In the genomic region with DNA sequence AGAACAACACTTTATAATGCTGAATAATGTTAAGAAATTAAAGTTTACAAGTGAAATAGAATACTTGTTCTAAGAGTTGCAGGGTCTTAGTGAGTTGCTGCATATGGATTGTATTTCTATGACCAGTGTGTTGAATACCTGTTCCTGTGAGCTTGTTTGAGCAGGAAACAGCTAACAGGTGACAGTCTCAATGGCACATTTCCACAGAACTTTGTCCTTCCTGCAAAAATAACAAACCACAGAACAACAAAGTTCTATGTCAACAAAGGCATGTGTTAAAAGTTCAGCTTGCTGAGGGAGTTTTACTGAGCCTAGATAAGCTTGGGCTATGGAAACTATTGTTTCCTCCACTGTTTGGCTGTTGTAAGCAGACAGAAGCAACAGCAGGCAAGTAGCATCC, we compare ENCODE assay signal across 31 mouse cellular contexts.
DNase-seq lines count a peak whose midpoint lies in the region; ATAC-seq and TF ChIP-seq lines count a peak whose summit lies in the region.
"Had no signal": no experiment of that assay in that cellular context is flagged by ENCODE, and none has a peak within 500 bp of the region (broad histone marks: within the 10 kb centered on the region; RNA-seq: fewer than 3 reads in every experiment).

No protein-coding gene starts in this region.

- ATAC-seq in midbrain, embryonic 16.5 days: no peak
- ATAC-seq in activated CD4-positive, CD25-positive, alpha-beta regulatory T cell, adult 4 months: no peak
- ATAC-seq: forebrain, embryonic 15.5 days; hindbrain, embryonic 16.5 days had no signal

- H3K27ac ChIP-seq in layer of hippocampus, adult 2 months: 0 out of 2 replicates have a peak overlapping the region, but pooled peaks have one; percentile 6
- H3K27ac ChIP-seq in midbrain, embryonic 16.5 days (ENCODE audit: low read length): peak overlapping the region; percentile 42; the same call in 1 of the 2 replicates
- no peak overlapping the region for H3K27ac ChIP-seq in midbrain, embryonic 10.5 days (replicated peaks)
- H3K27ac ChIP-seq: embryonic facial prominence, embryonic 10.5 days; embryonic facial prominence, embryonic 13.5 days; forebrain, embryonic 12.5 days; heart, embryonic 15.5 days; hindbrain, embryonic 10.5 days; hindbrain, embryonic 13.5 days had no signal

- H3K36me3 ChIP-seq in midbrain, embryonic 16.5 days (ENCODE audit: control insufficient read depth, insufficient read depth, low read length): no peaks in the 10 kb centered on the region
- no peaks in the 10 kb centered on the region for H3K36me3 ChIP-seq in midbrain, embryonic 10.5 days
- H3K36me3 ChIP-seq: embryonic facial prominence, embryonic 10.5 days; embryonic facial prominence, embryonic 13.5 days; forebrain, embryonic 12.5 days; forebrain, embryonic 15.5 days; heart, embryonic 12.5 days; heart, embryonic 15.5 days; hindbrain, embryonic 10.5 days; hindbrain, embryonic 13.5 days had no signal

- no peak overlapping the region for H3K9ac ChIP-seq in midbrain, embryonic 16.5 days (ENCODE audit: low read depth, low read length)
- H3K9ac ChIP-seq: embryonic facial prominence, embryonic 13.5 days; forebrain, embryonic 12.5 days; forebrain, embryonic 15.5 days; heart, embryonic 12.5 days; heart, embryonic 15.5 days; hindbrain, embryonic 13.5 days had no signal

- no peaks in the 10 kb centered on the region for H3K27me3 ChIP-seq in midbrain, embryonic 16.5 days (ENCODE audit: control insufficient read depth, insufficient read depth, low read depth, low read length)
- no peaks in the 10 kb centered on the region for H3K27me3 ChIP-seq in midbrain, embryonic 10.5 days (ENCODE audit: low read depth, poor library complexity, severe bottlenecking)
- H3K27me3 ChIP-seq: CH12.LX; embryonic facial prominence, embryonic 13.5 days; forebrain, embryonic 12.5 days; forebrain, embryonic 15.5 days; heart, embryonic 12.5 days; heart, embryonic 15.5 days; hindbrain, embryonic 13.5 days had no signal

- TF ChIP-seq CTCF in layer of hippocampus, adult 2 months (conservative IDR thresholded peaks at IDR 0.05): no peak

- H3K4me2 ChIP-seq in midbrain, embryonic 16.5 days (ENCODE audit: low read length): no peak overlapping the region
- H3K4me2 ChIP-seq: embryonic facial prominence, embryonic 13.5 days; forebrain, embryonic 12.5 days; forebrain, embryonic 15.5 days; heart, embryonic 12.5 days; heart, embryonic 15.5 days; hindbrain, embryonic 13.5 days had no signal

- no peaks in the 10 kb centered on the region for H3K9me3 ChIP-seq in midbrain, embryonic 16.5 days (replicated peaks; ENCODE audit: control insufficient read depth, low read length, poor library complexity, severe bottlenecking)
- H3K9me3 ChIP-seq in midbrain, embryonic 10.5 days (replicated peaks): no peaks in the 10 kb centered on the region
- H3K9me3 ChIP-seq: embryonic facial prominence, embryonic 10.5 days; embryonic facial prominence, embryonic 13.5 days; forebrain, embryonic 12.5 days; forebrain, embryonic 15.5 days; heart, embryonic 12.5 days; heart, embryonic 15.5 days; hindbrain, embryonic 10.5 days; hindbrain, embryonic 13.5 days had no signal

- H3K4me1 ChIP-seq in midbrain, embryonic 16.5 days (ENCODE audit: control insufficient read depth, insufficient read depth, low read length): peaks cover 5% of the 10 kb centered on the region
- no peaks in the 10 kb centered on the region for H3K4me1 ChIP-seq in midbrain, embryonic 10.5 days
- H3K4me1 ChIP-seq: embryonic facial prominence, embryonic 10.5 days; embryonic facial prominence, embryonic 13.5 days; forebrain, embryonic 12.5 days; heart, embryonic 12.5 days; heart, embryonic 15.5 days; hindbrain, embryonic 13.5 days had no signal

- peak; percentile 17 for DNase-seq in kidney, adult 9 months
- DNase-seq in kidney, adult 18-20 months: no peak
- DNase-seq in layer of hippocampus, adult 2 months (ENCODE audit: low spot score in 2 of 2): no peak
- no peak for DNase-seq in layer of hippocampus, postnatal 14 days (ENCODE audit: low spot score in 2 of 2)
- DNase-seq in midbrain, embryonic 10.5 days (ENCODE audit: low spot score): no peak
- DNase-seq in R1 (ENCODE audit: low read depth, low spot score): peak; percentile 11
- DNase-seq: adrenal gland, adult 2 months; adrenal gland, postnatal 14 days; B cell, adult 2 months; cerebellum, adult 11 months; cerebellum, adult 2 months; cerebellum, adult 9-11 months; cerebellum, postnatal 36 days; embryo, embryonic 11 days; gastrocnemius, postnatal 25 days; heart, adult 18-20 months; heart, postnatal 10 days; heart, postnatal 36 days had no signal

- no peak overlapping the region for H3K4me3 ChIP-seq in layer of hippocampus, adult 2 months
- no peak overlapping the region for H3K4me3 ChIP-seq in midbrain, embryonic 16.5 days (ENCODE audit: low read depth, low read length)
- no peak overlapping the region for H3K4me3 ChIP-seq in midbrain, embryonic 10.5 days
- H3K4me3 ChIP-seq: embryonic facial prominence, embryonic 10.5 days; embryonic facial prominence, embryonic 13.5 days; erythroblast, embryonic 14.5 days; forebrain, embryonic 12.5 days; forebrain, embryonic 15.5 days; heart, embryonic 12.5 days; heart, embryonic 15.5 days; hindbrain, embryonic 10.5 days; hindbrain, embryonic 13.5 days had no signal

Comparison
In these comparisons a context has a peak if more than half of its experiments do, and no peak if none do; other contexts are left out.
1. DNase-seq: peak in kidney, adult 9 months (single experiment) and R1 (single experiment); none in kidney, adult 18-20 months (single experiment), layer of hippocampus, adult 2 months (0 of 2), layer of hippocampus, postnatal 14 days (0 of 2) and midbrain, embryonic 10.5 days (single experiment).